Mouse (Mus musculus) testis, adult 2 months (tissue): Measurements from ENCODE around the gene Rnf224. TPM values are rescaled to one million over a fixed set of nuclear protein-coding genes. Genes with fewer than 3 reads are reported as not detected.
A peak's percentile ranks its signal among the peaks of the same experiment; 100 is the strongest.

Experiments
- H3K27ac ChIP-seq: fragments of 200-500 bp; 2 replicates; pipeline ENCODE4 v1.5.1; 2012; ENCODE audit warnings: low read depth, low read length; ENCODE audit not compliant: control insufficient read depth, insufficient read depth
- H3K27me3 ChIP-seq: fragments of 200-500 bp; 2 replicates; pipeline ENCODE4 v1.6.1; 2012; ENCODE audit warnings: mild to moderate bottlenecking, low read length, moderate library complexity; ENCODE audit not compliant: control insufficient read depth, insufficient read depth
- H3K36me3 ChIP-seq: fragments of 200-500 bp; 2 replicates; pipeline ENCODE4 v1.6.1; 2012; ENCODE audit warnings: mild to moderate bottlenecking, low read length; ENCODE audit not compliant: control insufficient read depth, insufficient read depth
- H3K4me1 ChIP-seq: fragments of 200-500 bp; 2 replicates; pipeline ENCODE4 v1.6.1; 2012; ENCODE audit warnings: low read length; ENCODE audit not compliant: control insufficient read depth, insufficient read depth
- H3K4me3 ChIP-seq: fragments of 200-500 bp; 2 replicates; pipeline ENCODE4 v1.5.1; 2012; ENCODE audit warnings: low read depth, mild to moderate bottlenecking, low read length, moderate library complexity, mixed read lengths; ENCODE audit not compliant: control insufficient read depth
- CTCF ChIP-seq: fragments of 200-500 bp; IDR thresholded peaks from 2 replicates; pipeline ENCODE4 v1.5.1; 2012; ENCODE audit warnings: low read depth, mild to moderate bottlenecking, inconsistent platforms, low read length, moderate library complexity; ENCODE audit not compliant: control insufficient read depth, insufficient read depth, insufficient replicate concordance
- POLR2A ChIP-seq: fragments of 200-500 bp; IDR thresholded peaks from 2 replicates; pipeline ENCODE4 v1.6.1; 2012; ENCODE audit warnings: low read depth, mild to moderate bottlenecking, inconsistent platforms, low read length, moderate library complexity; ENCODE audit not compliant: control insufficient read depth
- polyA plus RNA-seq: library from polyadenylated mRNA; depleted of rRNA; stranded (reverse); fragments of >200 nt; gene quantifications from 2 replicates; pipeline ENCODE4 v1.2.3, GENCODE M21; 2012

The Rnf224 gene
- polyA plus RNA-seq, 1 experiment = 0.05 TPM

DNA sequence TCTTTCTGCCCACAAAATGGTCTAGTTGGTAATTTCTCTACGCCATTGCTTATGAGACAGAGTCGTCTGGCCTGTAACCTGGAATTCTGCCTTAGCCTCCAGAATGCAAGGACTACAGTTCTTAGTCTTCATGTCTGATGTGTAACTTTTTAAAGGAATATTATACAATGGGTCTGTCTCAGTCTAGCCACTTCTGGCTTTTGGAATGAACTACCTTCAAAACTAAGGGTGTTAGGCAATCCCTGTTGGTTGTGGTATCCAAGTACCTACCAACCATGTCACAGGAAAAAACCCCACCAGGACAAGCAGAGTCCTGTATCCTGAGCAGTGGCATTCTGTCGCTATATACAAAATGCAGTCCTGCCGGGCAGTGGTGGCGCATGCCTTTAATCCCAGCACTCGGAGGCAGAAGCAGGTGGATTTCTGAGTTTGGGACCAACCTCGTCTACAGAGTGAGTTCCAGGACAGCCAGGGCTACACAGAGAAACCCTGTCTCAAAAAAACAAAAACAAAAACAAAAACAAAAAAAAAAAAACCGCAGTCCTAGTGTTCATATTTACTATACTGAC is 10.7 kb downstream of the Rnf224 start:
- TF ChIP-seq CTCF (no peak), POLR2A (no peak)
- Histone ChIP-seq H3K4me1 (peaks cover 4% of the 10 kb centered on the region; the same call in 1 of the 2 replicates), H3K27me3 (no peaks in the 10 kb centered on the region), H3K36me3 (no peaks in the 10 kb centered on the region), H3K27ac (peak overlapping the region; percentile 84), H3K4me3 (peak overlapping the region; percentile 83)

DNA sequence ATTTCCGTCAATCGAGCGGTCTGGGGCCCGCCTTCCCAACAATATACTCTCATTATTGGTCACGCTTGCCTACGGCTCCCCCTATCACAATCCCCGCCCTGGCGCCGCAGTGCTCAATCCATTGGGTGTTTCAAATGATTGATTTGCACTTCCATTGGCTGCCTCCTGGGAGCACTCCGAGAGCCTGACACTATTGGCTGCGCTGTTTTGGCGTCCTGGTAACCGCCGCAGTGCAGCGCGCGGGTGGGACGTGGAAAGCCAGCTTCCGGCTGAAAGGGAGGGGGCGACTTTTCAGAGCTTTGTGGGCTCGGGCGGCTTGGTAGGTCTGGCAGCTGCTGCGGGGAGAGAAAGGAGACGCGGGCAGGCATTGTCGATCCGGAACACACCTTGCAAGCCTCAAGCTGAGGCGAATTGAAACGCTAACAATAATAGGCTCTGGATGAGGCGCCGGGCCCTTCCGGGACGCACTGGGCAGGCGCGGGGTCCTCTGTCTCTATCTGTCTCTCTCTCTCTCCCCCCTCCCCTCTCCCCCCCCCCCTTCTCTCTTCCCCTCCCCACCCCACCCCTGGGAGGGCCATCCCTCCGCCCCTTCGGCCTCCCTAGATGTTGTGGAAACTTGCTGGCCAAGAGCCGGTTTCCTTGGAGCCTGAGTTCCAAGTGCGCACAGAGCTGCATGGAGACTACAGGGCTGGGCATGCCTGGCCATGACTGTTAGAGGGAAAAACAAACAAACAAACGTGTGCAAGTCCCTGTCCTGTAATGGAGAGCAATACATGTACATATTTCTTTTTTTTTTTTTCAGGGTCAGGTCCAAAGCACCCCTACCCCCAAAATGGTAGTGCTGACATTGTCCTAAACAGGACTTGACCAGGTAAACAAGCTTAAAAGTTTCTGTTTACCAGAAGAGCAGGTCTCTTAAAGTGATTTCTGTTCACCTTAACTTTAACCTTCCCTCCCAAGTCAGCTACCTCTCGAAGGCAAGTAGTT is 11.5 kb downstream of the Rnf224 start:
- H3K4me3 ChIP-seq = peak overlapping the region; percentile 100
- peaks cover 4% of the 10 kb centered on the region; the same call in 1 of the 2 replicates for H3K4me1 ChIP-seq
- no peak for TF ChIP-seq CTCF
- no peak; the same call in 1 of the 2 replicates for TF ChIP-seq POLR2A
- H3K36me3 ChIP-seq = no peaks in the 10 kb centered on the region
- H3K27me3 ChIP-seq = no peaks in the 10 kb centered on the region
- peak overlapping the region; percentile 94 for H3K27ac ChIP-seq

DNA sequence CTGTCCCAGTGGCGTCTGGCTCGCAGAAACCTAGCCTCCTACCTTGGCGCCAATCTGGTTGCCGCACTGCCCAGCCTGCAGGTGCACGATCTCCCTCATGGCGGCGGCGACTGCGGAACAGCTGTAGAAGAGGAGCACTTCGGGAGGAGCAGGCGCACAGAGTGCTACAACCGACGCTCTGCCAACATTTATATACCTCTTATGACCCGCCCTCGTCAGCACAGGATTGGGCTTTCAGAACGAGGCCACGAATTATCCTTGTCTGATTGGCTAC is 12.2 kb downstream of the Rnf224 start, which contains the start of gene Tubb4b:
Gene Tubb4b (minus strand): TSS at position 211 of the 274 bp plus-strand sequence.
- no peaks in the 10 kb centered on the region for H3K36me3 ChIP-seq

DNA sequence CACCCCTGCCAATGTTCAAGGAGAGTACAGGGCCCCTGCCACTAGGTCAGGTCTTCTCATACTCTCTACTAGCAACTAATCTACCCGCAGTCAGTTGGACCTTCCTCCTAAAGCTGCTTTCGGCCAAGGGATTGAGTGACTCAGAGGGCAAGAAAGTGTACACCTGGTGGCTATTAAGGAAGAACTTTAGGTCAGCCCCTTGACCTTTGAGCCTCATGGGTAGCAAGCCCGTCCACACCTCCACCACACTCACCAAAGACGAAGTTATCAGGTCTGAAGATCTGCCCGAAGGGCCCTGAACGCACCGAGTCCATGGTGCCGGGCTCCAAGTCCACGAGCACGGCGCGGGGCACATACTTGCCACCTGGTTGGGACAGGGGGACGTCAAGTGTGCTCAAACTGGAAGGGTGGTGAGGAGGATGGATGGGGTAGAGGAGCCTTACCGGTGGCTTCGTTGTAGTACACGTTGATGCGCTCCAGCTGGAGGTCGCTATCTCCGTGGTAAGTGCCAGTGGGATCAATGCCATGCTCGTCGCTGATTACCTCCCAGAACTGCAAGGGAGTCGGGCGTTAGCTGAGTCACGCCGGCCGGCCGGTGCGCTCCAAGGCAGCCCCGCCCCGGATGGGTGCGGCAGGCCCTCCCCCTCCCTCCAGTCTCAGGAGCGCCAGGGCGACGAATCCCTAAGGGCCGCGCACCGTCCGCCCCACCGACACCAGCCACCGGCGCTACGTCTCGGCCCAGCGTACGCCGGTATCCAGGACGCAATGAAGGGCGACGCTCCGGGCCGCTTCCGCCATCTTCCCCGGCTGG is 12.7 kb downstream of the Rnf224 start:
- TF ChIP-seq POLR2A (no peak), CTCF (no peak)
- H3K27ac ChIP-seq = peak overlapping the region; percentile 99
- no peaks in the 10 kb centered on the region for H3K27me3 ChIP-seq
- peak overlapping the region; percentile 100 for H3K4me3 ChIP-seq
- H3K36me3 ChIP-seq = no peaks in the 10 kb centered on the region
- H3K4me1 ChIP-seq = peaks cover 4% of the 10 kb centered on the region; the same call in 1 of the 2 replicates

More for the DNA sequence above, 12.2 kb downstream of the Rnf224 start, which contains the start of gene Tubb4b:
- H3K27ac ChIP-seq = peak within 1 kb of the TSS; percentile 99
- peaks cover 4% of the 10 kb centered on the region; the same call in 1 of the 2 replicates for H3K4me1 ChIP-seq
- no peaks in the 10 kb centered on the region for H3K27me3 ChIP-seq
- peak within 1 kb of the TSS; percentile 100 for H3K4me3 ChIP-seq
- TF ChIP-seq CTCF (0 out of 2 replicates have a peak, but pooled peaks have one; percentile 9), POLR2A (peak; percentile 99)

DNA sequence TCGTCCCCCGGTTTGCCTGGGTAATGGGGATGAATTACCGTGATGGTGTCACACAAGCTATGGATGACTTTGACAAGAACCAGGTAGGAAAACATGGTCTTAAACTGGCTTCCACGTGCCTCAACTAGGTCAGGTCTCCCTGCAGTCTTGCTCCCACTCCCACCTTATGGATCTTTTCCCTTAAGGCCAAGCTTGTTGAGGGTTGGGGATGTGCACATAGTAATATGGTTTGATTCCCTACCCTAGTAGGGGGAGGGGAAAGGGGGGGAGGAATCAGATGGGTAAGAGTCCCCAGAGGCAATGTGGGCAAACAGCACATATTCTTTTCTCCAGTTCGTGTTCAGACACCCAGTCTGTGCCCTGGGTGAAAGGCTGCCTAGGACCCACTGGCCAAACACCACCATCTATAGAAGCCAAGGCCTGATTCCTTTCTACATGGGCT is 15.2 kb downstream of the Rnf224 start:
- no peaks in the 10 kb centered on the region for H3K27me3 ChIP-seq
- no peak overlapping the region; the same call in 1 of the 2 replicates for H3K27ac ChIP-seq
- peaks cover 2% of the 10 kb centered on the region; the same call in 1 of the 2 replicates for H3K4me1 ChIP-seq
- peak overlapping the region; percentile 72 for H3K4me3 ChIP-seq
- H3K36me3 ChIP-seq = no peaks in the 10 kb centered on the region
- TF ChIP-seq CTCF (no peak), POLR2A (no peak)

DNA sequence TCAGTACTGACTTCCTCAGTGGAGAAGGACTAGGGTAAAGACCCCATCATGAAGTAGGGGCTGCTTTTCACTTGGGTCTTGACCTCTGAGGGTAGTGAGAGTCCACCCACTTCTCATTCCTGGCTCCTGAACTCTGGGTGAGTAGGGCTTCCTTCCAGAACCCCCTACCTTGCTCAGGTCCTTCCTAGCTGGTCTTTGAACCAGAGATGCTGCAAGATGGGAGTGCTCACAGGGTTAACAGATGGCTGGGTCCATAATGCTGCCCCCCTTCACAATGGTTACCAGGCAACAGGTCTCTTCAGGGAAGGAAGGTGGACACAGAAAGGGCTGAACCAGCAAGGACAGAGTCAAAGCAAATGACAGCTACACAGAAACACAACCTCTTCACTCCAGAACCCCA is 18.1 kb downstream of the Rnf224 start, which contains the start of gene Fam166a:
Gene Fam166a (plus strand): TSS at position 301 of the 400 bp plus-strand sequence.
- Histone ChIP-seq H3K36me3 (no peaks in the 10 kb centered on the region), H3K4me3 (peak within 1 kb of the TSS; percentile 86), H3K4me1 (no peaks in the 10 kb centered on the region; the same call in 1 of the 2 replicates), H3K27ac (peak within 1 kb of the TSS; percentile 88), H3K27me3 (no peaks in the 10 kb centered on the region)
- TF ChIP-seq POLR2A (peak; percentile 33; the same call in 1 of the 2 replicates), CTCF (no peak)

DNA sequence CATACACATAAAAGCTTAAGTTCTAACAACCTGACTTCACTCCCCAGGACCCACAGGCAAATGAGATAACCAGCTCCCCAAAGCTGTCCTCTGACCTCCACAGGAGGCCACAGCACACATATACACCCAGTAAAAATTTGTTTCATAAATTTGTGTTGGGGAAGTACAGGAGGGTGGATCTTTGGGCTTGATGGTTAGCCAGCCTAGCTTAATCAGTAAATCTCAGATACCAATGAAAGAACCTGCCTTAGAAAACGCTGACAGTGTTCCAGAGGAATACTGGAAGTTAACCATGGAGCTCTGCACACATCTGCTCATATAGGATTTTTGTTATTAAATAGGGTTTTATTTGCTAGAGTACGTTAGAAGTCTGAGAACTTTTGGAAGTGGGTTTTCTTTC is 18.9 kb downstream of the Rnf224 start:
- Histone ChIP-seq H3K27me3 (no peaks in the 10 kb centered on the region), H3K4me3 (peak overlapping the region; percentile 69), H3K36me3 (no peaks in the 10 kb centered on the region), H3K4me1 (no peaks in the 10 kb centered on the region; the same call in 1 of the 2 replicates), H3K27ac (no peak overlapping the region)
- TF ChIP-seq POLR2A = no peak
- no peak for TF ChIP-seq CTCF
